Mouse (Mus musculus) liver (tissue): Measurements from ENCODE around the gene Hip1r.

Source experiments
- DNase-seq: peaks from one replicate; pipeline ENCODE4 v3.0.0-alpha.2; 2020; ENCODE audit warnings: mixed read lengths

The Hip1r gene

DNA sequence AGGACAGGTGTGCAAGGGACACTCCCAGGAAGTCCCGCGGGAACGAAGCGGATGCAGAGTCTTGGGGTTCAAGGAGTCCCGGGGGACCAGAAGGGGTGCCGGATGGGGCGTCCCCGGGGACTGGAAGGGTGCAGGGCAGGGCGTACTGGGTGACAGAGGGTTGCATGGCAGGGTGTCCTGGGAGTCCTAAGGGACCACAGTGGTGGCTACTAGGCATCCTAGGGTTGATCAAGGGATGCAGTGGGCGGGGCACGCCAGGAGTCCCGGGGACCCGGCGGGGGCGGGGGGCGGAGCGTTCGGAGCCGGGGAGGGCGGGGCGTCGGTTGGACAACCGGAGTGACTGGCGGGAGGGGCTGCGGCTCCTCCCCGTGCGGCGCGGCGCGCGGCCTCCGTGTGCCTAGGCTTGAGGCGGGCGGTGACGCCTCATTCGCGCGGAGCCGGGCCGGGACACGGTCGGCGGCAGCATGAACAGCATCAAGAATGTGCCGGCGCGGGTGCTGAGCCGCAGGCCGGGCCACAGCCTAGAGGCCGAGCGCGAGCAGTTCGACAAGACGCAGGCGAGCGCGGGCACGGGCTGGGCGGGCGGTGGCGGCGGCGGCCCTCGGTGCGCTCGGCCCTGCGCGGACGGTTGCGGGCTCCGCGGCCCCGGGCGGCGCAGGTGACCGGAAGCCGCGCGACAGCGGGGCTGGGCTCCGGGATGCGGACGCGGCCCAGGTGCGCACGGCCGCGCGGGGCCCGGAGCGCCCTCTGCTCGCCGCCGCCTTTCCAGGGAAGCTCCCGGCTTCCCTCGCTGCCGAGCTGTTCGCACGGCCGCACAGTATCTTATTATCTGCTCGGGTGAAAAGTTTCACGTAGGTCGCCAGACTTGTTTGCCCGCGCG, at the start of gene Hip1r:
TSS of gene Hip1r (plus strand) at position 330 of the 880 bp plus-strand sequence.
- DNase-seq = peak; percentile 91

DNA sequence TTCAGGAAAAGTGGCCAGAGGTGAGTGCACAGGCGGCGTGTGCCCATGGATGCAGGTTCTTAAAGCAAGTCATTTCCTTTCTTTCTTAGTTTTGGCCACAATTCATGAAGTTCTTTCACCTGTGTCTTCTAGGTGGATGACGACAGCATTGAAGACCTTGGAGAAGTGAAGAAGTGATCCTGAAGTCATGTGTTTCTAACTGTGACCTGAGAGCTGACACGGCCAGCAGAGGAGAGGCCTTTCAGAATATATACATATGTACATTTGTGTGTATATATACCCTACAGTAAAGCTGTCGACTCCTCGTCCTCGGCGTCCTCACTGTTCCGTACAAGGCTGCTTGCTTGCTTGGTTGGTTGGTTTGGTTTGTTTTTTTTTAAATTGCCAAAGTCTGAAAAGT, 46.3 kb upstream of the Hip1r start, which contains the start of gene Gm43518:
TSS of gene Gm43518 (plus strand) at position 301 of the 400 bp plus-strand sequence.
- DNase-seq = no peak

DNA sequence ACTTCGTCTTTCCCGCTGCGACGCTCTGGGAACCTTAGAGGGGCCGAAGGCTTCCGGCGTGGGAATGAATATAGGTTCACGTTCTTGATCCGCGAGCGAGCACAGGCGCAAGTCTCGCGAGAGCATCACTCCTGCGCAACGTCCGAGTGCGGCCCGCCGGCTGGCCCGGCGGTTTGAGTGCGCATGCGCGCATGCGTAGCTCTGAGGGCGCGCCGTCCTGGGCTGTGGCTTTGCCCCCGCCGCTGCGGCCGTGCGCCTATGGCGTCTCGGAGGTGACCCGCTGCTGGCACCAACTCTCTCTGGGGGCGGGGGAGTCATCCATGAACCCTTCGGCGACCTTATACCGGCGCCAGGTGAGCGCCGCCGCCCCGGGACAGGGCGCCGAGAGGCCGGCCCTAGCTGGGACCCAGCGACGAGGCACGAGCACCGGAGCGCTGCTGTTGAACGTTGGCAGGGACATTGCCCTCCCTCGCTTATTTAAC, 42.9 kb upstream of the Hip1r start, which contains the start of gene Ccdc62:
TSS of gene Ccdc62 (plus strand) at position 172 of the 482 bp plus-strand sequence.
- peak; percentile 97 for DNase-seq

DNA sequence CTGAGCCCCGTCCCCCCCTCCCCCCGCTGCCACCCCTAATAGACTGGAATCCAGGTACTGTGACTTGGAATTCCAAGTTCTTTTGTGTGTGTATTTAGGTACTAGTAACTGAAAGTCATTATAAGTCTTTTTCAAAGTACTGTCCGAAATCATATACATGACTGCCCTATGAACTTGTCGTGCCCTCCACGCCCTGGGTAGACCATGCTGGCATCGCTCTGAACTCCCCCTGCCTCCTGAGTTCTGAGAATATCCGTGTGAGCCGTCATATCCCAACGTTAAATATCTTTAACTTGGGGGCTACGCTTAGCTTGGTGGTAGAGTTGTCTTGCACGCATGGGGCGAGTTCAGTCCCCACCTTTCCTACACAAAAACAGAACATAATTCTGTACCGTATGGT, 42.3 kb upstream of the Hip1r start:
- no peak for DNase-seq

DNA sequence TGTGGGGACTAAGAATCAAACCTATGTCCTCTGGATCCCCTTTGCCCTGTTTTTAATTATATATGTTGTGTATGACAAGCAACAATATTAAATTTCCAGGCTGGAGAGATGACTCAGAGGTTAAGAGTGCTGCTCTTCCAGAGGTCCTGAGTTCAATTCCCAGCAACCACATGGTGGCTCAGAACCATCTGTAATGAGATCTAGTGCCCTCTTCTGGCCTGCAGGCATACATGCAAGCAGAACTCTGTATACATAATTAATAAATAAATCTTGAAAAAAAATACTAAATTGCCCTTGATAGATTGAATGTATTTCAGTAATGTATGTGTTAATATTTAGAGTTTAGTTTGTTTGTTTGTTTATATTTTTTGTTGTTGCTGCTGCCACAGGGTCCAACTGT, 40.5 kb upstream of the Hip1r start:
- DNase-seq = no peak

DNA sequence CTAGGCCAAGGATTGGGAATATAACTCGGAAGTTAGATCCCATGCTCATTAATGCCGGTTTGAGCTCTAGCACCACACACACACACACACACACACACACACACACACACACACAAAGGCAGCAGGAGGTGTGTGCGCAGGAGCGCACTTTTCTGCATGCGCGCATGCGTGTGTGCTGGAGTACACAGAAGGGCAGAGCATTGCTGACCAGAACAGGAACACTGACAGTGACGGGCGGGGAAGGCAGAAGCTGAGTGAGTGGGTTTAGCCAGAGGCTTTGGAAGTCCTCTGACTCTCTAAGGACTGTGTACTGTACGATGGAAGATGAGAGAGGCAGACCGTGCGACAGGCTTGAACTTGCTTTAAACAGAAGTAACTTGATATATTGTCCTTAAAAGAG, 39.9 kb upstream of the Hip1r start:
- DNase-seq = peak; percentile 71

DNA sequence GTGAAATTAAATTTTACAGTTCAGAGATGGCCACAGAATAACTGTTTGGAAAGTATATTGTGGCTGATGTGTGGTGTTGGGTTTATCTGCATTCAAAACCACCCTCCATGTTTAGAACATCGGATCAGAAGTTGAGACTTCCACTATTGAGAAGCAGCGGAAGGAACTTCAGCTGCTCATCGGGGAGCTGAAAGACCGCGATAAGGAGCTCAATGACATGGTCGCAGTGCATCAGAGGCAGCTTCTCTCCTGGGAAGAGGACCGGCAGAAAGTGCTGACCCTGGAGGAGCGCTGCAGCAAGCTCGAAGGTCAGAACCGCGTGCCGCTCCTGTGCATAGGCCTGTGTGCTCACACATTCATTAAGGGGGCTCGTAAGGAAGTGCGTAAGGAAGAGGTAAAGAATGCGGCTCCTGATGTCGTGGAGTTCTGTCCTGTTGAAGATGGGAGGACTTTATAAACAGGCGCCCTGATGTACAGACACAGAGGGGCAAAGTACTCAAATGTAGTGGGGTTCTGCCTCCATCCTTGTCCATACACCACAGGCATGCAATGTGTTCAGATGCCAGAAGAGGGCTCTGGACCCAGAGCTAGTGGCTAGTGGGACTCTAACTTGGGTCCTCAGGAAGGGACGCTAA, 39.4 kb upstream of the Hip1r start:
- DNase-seq = peak; percentile 70

DNA sequence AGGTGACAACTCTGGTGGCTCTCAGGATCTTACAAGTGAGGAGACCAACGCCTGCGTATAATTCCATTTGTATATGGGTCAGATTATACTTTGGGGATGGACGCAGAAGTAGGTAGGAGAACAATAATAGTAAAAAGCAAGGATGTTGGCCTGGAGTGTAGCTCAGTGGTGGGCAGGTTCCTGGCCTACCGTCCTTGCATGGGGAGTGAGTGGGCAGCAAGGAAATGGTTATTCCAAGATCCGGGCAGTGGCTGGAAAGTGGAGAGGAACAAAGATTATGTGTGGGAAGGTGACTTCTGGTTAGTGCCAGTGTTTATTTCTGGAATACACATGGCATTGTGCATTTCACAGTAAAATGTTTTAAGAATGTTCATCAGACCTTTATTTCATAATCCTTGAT, 37.5 kb upstream of the Hip1r start:
- no peak for DNase-seq

DNA sequence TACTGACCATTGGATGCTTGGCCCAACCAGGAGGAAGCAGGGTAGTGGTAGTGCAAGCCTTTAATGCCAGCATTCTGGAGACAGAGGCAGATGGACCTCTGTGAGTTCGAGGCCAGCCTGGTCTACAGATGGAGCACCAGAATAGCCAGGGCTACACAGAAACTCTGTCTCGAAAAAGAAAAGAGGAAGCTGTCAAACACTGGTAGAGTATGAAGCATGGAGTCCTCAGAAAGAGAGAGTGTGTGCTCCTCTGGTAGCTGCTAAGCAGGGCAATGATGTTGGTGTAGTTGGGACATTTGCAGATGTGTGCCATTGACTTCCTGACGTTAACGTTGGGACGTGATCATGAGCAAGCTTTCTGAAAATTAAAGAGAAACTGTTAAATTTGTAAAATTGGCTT, 34.9 kb upstream of the Hip1r start:
- DNase-seq = no peak

DNA sequence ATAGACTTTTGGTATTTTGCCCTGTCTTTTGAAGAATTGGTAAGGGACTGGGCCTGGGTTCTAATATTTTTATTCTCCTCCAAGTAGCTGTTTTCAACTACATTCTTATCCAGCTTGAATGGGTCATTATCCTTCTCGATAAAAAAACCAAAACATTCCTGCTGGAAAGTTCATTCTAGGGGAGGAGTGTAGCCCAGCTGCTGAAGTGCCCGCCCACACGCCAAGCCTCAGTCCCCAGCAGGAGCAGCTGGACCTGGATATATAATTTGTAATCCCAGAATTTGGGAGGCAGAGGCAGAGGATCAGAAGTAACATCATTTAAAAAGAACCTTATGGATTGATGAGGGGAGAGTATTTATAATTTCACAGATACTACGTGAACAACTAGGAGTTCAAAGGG, 26.9 kb upstream of the Hip1r start:
- DNase-seq = no peak

DNA sequence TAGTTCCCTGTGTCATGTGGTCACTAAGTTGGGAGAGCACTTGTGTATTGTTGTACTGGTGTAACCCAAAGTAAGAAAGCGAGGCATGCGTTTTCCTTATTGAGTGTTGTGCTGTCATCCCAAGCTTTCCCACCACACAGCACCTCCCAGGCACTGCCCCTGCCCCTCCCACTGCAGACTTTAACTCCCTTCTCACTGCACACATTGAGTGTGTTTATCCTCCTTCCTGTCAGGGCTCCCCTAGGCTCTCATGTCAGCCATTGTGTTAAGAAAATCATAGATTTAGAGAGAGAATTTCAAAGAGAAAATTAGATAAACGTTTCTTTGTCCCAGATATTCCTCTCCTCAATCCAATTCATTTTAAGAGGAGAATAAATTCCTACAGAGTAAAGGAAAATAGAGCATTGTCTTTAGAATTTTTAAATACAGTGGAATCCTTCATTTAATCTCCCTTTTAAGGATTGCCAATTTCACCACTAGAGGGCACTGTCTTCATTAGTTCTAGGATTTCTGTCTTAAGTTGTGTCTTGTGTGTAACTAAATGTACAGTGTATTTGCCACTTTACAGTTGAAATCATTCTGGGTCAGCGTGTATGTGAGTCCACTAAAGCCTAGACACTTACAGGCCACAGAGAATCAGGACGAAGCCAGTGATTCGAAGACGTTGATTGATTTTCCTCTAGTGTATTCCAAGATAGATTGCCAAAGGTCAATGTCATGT, 26.2 kb upstream of the Hip1r start:
- DNase-seq = no peak

DNA sequence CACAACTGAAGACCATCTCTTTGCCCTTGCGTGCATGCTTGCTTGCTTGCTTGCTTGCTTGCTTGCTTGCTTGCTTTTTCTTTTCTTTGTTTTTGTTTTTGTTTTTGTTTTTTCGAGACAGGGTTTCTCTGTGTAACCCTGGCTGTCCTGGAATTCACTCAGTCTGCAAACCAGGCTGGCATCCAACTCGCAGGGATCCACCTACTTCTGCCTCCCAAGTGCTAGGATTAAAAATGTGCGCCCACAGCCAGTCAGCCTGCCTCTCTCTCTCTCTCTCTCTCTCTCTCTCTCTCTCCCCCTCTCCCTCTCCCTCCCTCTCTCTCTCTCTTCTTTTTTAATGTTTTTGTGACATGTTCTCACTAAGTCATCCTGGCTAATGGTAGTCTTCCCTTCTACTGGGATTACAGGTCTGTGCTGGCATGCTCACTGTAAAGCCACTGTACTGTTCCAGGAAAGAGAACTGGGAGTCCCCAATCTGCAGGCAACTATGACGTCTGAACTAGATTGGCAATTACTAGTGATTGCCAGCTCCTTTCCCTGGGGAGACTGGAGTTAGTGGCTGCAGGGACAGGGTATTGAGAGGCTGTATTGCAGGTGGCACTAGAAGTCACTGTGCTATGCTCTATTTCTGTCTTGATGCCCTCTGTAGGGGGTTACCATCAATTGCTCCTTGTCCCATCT, 20.9 kb upstream of the Hip1r start:
- DNase-seq = no peak

DNA sequence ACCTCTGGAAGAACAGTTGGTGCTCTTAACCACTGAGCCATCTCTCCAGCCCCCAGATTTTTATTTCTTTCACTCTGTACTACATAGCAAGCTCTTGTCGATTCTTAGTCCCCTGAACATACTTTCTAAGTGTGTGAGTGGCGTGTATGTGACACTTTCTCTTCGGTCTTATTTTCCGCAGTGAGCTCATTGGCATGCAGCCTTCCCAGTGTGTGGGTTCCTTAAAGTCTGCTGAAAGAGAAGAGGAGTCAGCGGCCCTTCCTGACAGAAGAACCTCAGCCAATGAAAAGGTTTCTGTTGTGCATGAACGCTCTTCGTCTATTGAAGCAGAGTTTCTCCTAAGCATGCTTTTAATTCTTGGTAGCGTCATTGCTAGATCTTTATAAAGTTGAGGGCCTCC, 16.2 kb upstream of the Hip1r start:
- no peak for DNase-seq

DNA sequence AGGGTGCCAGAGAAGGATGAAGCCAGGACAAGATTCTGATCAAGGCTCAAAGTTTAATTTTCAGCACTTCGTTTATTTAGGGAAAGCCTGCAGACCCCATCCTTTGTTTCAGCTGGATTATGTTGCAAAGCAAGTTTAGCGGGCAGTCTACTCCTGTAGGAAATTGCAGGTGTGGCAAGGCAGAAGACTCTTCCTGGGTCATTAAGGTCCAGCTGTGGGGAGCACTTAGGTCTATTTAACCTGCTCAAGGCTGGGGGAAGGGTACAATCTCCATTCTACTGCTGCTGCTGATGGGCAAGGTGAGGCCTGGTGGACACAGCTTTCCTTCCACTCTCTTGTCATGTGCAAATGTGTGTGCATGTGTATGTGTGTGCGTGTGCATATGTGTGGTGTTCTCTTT, 14.4 kb upstream of the Hip1r start:
- no peak for DNase-seq

DNA sequence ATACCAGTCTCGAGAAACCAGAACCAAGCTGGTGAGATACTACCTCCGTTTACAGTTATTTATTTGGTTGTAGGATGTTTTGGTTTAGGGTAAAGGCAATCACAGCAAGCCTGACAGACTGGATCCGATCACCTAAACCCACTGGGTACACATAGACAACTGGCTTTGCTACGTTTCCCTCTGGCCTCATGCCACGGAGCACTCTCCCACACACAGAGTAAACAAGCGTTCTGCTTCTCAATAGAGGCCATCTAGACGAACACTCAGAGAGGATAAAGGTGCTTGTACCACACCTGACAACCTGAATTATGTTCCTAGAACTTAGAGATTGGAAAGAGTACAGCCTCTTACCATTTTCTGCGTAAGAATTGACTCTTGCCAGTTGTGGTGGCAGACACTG, 13.3 kb upstream of the Hip1r start:
- no peak for DNase-seq

DNA sequence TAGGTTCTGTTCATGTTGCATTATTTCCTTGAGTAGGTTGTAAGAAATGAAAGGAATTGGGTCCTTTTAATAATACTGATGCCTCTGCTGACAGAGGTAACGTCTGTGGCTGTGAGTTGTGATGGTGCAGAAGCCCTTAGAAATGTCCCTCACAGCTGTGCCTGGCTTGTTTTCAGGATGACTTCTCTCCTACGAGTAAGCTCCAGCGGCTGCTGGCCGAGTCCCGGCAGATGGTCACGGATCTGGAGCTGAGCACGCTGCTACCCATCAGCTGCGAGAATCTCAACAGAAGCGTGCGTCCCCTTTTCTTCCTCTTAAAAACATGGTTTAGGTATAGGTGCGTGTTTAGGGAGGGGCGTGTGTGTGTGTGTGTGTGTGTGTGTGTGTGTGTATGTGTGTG, 12.4 kb upstream of the Hip1r start:
- DNase-seq = no peak

DNA sequence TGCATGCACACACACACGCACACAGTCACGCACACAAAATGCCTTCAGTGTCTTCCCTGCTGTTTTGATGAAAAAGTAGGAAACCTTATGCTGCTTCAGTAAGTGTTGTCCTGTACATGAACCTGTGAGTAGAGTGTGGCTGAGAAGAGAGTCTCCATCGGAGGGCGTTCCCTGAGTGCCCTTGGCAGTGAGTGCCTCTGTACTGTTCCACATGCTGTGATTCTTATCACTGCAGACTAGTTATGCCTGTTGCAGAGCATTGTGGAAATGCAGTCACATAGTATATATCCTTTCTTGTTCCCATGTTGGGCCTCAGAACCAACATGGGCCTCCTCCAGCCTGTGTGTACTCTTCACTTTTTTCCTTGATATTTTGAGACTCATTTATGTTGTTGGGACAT, 9.2 kb upstream of the Hip1r start:
- no peak for DNase-seq

DNA sequence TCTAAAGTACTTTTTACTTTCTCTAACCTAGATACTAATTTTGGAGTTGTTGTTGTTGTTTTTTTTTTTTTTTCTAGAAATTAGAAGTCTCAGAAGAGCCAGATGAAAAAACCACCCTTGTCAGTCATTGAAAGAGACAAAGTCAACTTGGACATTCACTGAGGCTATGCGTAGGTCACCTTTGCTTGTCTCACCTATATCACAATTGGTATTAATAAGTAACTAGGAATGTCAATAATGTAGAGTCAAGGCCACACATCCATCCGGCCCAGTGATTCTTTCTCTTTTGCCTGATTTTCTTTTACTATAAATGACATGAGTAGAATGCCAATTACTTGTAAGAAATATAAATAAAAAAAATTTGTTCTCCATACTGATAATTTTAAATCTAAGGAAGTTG, 6.7 kb upstream of the Hip1r start:
- no peak for DNase-seq

DNA sequence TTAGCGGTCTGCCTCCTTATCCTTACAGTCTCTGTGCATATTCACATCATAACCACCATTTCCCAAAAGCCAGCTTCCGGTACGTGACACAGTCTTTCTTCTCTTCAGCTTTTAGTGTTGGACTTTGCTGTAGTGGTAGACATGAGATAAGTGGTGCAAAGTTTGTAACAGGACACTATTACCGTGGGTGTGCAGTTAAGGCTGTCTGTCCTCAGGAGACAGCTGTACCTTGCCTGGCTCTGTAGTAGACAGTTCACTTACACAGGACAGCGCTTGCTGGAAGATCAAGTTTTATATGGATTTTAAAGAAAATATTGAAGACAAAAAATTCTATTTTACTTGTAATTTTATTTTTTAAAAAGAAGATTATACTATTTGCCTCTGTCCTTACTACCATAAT, 5.0 kb upstream of the Hip1r start:
- DNase-seq = no peak

DNA sequence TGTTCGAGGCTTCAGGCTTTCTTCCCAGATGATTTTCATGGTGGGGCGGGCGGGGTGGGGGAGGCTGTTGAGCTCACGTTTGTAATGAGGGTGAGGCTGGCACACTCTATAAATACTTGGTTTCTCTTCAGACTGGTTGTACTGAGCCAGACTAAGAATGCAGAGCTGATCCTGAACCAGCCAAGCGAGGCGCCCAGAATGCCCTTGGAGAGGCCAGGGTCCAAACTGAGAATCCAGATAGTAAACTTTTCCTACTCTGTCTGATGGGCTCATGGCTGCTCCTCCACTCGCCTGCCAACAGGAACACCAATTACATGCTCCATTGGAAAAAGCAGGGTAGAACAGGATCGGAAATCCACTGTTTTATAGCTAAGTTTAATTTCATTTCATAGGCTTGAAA, 4.2 kb upstream of the Hip1r start:
- no peak for DNase-seq

DNA sequence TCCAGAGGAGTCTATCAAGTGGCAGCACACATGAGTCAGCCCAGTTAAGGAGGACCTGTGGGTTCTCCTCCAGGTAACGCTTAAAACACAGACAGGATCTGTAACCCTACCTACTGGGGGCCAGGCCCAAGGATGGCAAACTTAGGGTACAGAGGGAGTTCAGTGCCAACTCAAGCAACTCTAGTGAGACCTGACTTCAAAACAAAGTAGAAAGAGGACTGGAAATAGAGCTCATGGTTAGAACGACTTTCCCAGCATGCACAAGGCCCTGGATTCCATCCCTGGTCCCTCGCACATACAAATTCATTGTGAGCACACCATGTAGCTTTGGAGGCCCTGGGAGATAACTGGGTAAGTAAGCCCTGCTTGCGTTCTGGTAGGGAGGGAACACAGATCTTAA, 2.9 kb upstream of the Hip1r start:
- no peak for DNase-seq

DNA sequence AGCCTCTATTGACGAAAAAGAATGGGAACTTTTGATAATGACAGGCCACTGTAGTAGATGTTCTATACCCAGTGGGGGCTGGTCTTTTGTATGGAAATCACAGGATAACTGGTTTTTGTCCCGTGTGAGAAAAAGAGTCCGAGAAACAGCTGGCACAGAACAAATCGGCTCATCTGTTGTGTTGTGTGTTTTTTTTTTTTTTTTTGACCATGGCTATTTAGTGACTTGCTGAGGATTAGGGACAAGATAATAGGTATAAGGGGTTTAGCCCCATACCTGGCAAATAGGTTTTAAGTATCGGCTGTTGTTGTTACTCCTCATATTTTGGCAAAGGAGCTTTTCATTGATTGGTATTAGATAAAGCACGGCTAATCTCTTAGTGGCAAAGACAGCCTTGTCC, 975 bp upstream of the Hip1r start:
- DNase-seq = no peak

DNA sequence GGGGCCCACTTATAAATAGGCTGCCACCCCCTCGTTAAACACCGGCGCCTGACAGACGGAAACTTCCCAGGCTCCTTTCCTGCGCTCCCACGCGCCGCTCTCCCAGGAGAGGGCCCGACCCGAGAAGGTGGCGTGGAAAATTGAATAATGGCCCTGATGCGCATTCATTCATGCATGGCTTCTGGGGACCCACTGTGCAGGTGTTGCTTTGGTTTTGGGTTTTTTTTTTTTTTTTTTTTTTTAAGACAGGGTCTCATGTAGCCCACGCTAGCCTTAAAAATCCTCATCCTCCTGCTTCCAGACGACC, 704 bp downstream of the Hip1r start:
- DNase-seq = no peak
